Mouse (Mus musculus): ENCODE measurements around the gene Traf7. TPM values are rescaled to one million over a fixed set of nuclear protein-coding genes. Genes with fewer than 3 reads are reported as not detected.

The Traf7 gene
- polyA plus RNA-seq, 1 experiment from 2014 or later = 42.6 TPM

DNA sequence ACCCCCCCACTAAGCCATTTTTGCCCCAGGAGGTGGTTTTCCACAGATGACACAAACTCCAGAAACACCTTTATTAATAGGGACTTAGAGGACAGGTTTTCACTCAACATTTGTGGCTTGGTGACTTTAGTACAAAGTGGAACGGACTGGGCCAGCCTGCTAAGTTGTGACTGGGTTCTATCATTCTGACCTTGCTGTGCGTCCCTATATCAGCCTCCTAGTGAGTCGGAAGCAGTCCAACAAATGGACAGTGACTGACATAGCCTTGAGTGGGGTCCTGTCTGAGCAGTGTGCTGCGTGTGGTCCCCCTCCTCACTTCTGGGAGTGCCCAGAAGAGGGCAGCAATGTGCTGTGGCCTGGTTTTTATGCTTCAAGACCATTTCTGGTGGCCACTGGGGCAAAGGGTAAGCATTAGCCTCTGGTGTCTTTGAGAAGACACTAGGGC lies 1.3 kb upstream of the Traf7 start:
- 0 out of 2 replicates have a peak overlapping the region, but pooled peaks have one; percentile 18 for H3K27ac ChIP-seq (replicated peaks)
- TF ChIP-seq EP300 (optimal IDR thresholded peaks at IDR 0.05) (no peak), CTCF (IDR thresholded peaks at IDR 0.05; ENCODE audit: low read depth) (peak; percentile 92)
- no peak for ATAC-seq (ENCODE audit: low FRiP score, low TSS enrichment)
- H3K9me3 ChIP-seq (ENCODE audit: control insufficient read depth, low read length) = no peaks in the 10 kb centered on the region
- H3K9ac ChIP-seq (ENCODE audit: low read length) = peak overlapping the region; percentile 64
- H3K36me3 ChIP-seq (ENCODE audit: control insufficient read depth, insufficient read depth, low read length) = peaks cover 3% of the 10 kb centered on the region; the same call in 1 of the 2 replicates
- DNase-seq (ENCODE audit: low spot score) = peak; percentile 67
- H3K4me1 ChIP-seq (replicated peaks; ENCODE audit: control insufficient read depth, insufficient read depth) = peaks cover 13% of the 10 kb centered on the region
- H3K4me3 ChIP-seq (ENCODE audit: low read depth, low read length) = peak overlapping the region; percentile 42
- peak overlapping the region; percentile 62 for H3K4me2 ChIP-seq (replicated peaks; ENCODE audit: low read depth)
- H3K27me3 ChIP-seq (ENCODE audit: control insufficient read depth, insufficient read depth, low read length) = no peaks in the 10 kb centered on the region
- WGBS = 2% methylated on average over 4 of the region's 4 CpGs

GRCm38 (mm10) chr17:24528560-24528918 lies 801 bp upstream of the Traf7 start:
- peaks cover 13% of the 10 kb centered on the region for H3K4me1 ChIP-seq (replicated peaks; ENCODE audit: control insufficient read depth, insufficient read depth)
- H3K4me3 ChIP-seq (ENCODE audit: low read depth, low read length) = peak overlapping the region; percentile 42
- H3K27me3 ChIP-seq (ENCODE audit: control insufficient read depth, insufficient read depth, low read length) = no peaks in the 10 kb centered on the region
- H3K9ac ChIP-seq (ENCODE audit: low read length) = peak overlapping the region; percentile 64
- H3K27ac ChIP-seq (replicated peaks) = peak overlapping the region; percentile 81
- peaks cover 3% of the 10 kb centered on the region; the same call in 1 of the 2 replicates for H3K36me3 ChIP-seq (ENCODE audit: control insufficient read depth, insufficient read depth, low read length)
- peak overlapping the region; percentile 62 for H3K4me2 ChIP-seq (replicated peaks; ENCODE audit: low read depth)
- ATAC-seq (ENCODE audit: low FRiP score, low TSS enrichment) = no peak
- H3K9me3 ChIP-seq (ENCODE audit: control insufficient read depth, low read length) = no peaks in the 10 kb centered on the region
- no peak for TF ChIP-seq EP300 (optimal IDR thresholded peaks at IDR 0.05)
- TF ChIP-seq CTCF (IDR thresholded peaks at IDR 0.05; ENCODE audit: low read depth) = no peak
- no peak for DNase-seq (ENCODE audit: low spot score)
- WGBS = 0% methylated on average over 8 of the region's 8 CpGs

DNA sequence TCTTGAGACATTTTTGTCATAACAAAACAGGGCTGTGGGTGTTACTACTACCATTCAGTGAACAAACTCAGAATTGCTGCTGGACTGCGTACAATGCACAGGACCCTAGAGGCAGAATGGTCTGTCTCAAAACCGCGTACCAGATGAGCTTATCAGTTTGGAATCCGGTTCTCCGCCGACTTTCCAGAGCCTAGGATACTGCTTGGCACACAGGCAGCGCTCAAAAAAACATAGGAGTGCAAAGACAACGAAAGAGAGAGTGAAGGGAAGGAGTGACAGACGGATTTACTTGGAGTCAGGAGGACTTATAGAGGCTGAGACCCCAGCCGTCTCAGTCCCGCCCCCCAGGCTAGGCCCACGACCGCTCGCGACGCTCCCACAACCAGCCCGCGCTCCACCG lies 423 bp downstream of the Traf7 start:
- Histone ChIP-seq H3K9me3 (ENCODE audit: control insufficient read depth, low read length) (no peaks in the 10 kb centered on the region), H3K9ac (ENCODE audit: low read length) (peak overlapping the region; percentile 89), H3K36me3 (ENCODE audit: control insufficient read depth, insufficient read depth, low read length) (peaks cover 3% of the 10 kb centered on the region; the same call in 1 of the 2 replicates), H3K27ac (replicated peaks) (peak overlapping the region; percentile 87), H3K4me3 (ENCODE audit: low read depth, low read length) (peak overlapping the region; percentile 91), H3K27me3 (ENCODE audit: control insufficient read depth, insufficient read depth, low read length) (no peaks in the 10 kb centered on the region), H3K4me2 (replicated peaks; ENCODE audit: low read depth) (peak overlapping the region; percentile 62), H3K4me1 (replicated peaks; ENCODE audit: control insufficient read depth, insufficient read depth) (peaks cover 13% of the 10 kb centered on the region)
- WGBS = 1% methylated on average over 19 of the region's 19 CpGs
- DNase-seq (ENCODE audit: low spot score) (no peak), ATAC-seq (ENCODE audit: low FRiP score, low TSS enrichment) (no peak)
- TF ChIP-seq CTCF (IDR thresholded peaks at IDR 0.05; ENCODE audit: low read depth) (no peak), EP300 (optimal IDR thresholded peaks at IDR 0.05) (no peak)

DNA sequence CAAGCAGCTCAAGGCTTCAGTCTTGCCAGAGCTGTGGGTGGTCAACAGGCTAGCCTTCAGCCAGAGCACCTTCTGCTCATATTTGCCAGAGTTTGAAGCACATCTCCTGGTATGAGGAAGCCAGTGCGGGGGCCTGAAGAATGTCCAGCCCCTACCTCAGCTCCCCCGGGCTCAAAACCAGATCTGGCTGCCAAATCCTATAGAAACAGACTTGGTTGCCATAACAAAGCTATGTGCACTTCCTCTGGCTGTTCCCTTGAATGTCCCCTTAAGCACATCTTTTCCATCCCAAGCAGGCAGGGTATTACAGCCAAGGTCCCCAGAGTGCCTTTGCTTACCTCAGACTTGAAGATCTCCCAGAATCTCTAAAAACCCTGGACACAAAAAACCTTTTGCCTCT lies 3.0 kb downstream of the Traf7 start:
- Histone ChIP-seq H3K4me2 (replicated peaks; ENCODE audit: low read depth) (no peak overlapping the region), H3K4me3 (ENCODE audit: low read depth, low read length) (no peak overlapping the region), H3K27ac (replicated peaks) (peak overlapping the region; percentile 35; the same call in 1 of the 2 replicates), H3K4me1 (replicated peaks; ENCODE audit: control insufficient read depth, insufficient read depth) (peaks cover 8% of the 10 kb centered on the region), H3K9ac (ENCODE audit: low read length) (peak overlapping the region; percentile 41; the same call in 1 of the 2 replicates), H3K9me3 (ENCODE audit: control insufficient read depth, low read length) (no peaks in the 10 kb centered on the region), H3K27me3 (ENCODE audit: control insufficient read depth, insufficient read depth, low read length) (no peaks in the 10 kb centered on the region), H3K36me3 (ENCODE audit: control insufficient read depth, insufficient read depth, low read length) (no peaks in the 10 kb centered on the region; the same call in 1 of the 2 replicates)
- WGBS = 57% methylated on average over 2 of the region's 2 CpGs
- ATAC-seq (ENCODE audit: low FRiP score, low TSS enrichment) (no peak), DNase-seq (ENCODE audit: low spot score) (no peak)
- TF ChIP-seq CTCF (IDR thresholded peaks at IDR 0.05; ENCODE audit: low read depth) (no peak), EP300 (optimal IDR thresholded peaks at IDR 0.05) (no peak)

- Histone ChIP-seq H3K4me2 (replicated peaks; ENCODE audit: low read depth) (no peak overlapping the region), H3K27me3 (ENCODE audit: control insufficient read depth, insufficient read depth, low read length) (no peaks in the 10 kb centered on the region), H3K4me3 (ENCODE audit: low read depth, low read length) (no peak overlapping the region), H3K9ac (ENCODE audit: low read length) (no peak overlapping the region), H3K9me3 (ENCODE audit: control insufficient read depth, low read length) (no peaks in the 10 kb centered on the region), H3K4me1 (replicated peaks; ENCODE audit: control insufficient read depth, insufficient read depth) (0 out of 2 replicates have a peak, but pooled peaks cover under 1% of the 10 kb centered on the region), H3K36me3 (ENCODE audit: control insufficient read depth, insufficient read depth, low read length) (peaks cover 13% of the 10 kb centered on the region), H3K27ac (replicated peaks) (no peak overlapping the region)
- WGBS = 87% methylated on average over 4 of the region's 4 CpGs
- no peak for DNase-seq (ENCODE audit: low spot score)
- TF ChIP-seq CTCF (IDR thresholded peaks at IDR 0.05; ENCODE audit: low read depth) = no peak
- no peak for ATAC-seq (ENCODE audit: low FRiP score, low TSS enrichment)
These were observed 7.3 kb downstream of the Traf7 start for GRCm38 (mm10) chr17:24520450-24520849.

Data from stomach, postnatal 0 days (tissue).